Mouse (Mus musculus) limb, embryonic 13.5 days (tissue): ENCODE measurements around the gene Tmcc1. TPM values are rescaled to one million over a fixed set of nuclear protein-coding genes. Genes with fewer than 3 reads are reported as not detected.

Experiments used
- ATAC-seq: fragments of 200-750 bp; cut with Nextera tagmentation; 2 replicates; pipeline ENCODE4 v1.8.0; 2017; ENCODE audit warnings: low read depth, moderate number of reproducible peaks, moderate TSS enrichment; ENCODE audit not compliant: low FRiP score
- H3K27ac ChIP-seq: fragments of 300-500 bp; sonication (generic); 2 replicates; pipeline ENCODE4 v1.5.1; 2015; ENCODE audit warnings: inconsistent platforms, mild to moderate bottlenecking, moderate library complexity
- H3K27me3 ChIP-seq: fragments of 300-500 bp; sonication (generic); 2 replicates; pipeline ENCODE4 v1.6.1; 2015; ENCODE audit warnings: mild to moderate bottlenecking, inconsistent platforms
- H3K36me3 ChIP-seq: fragments of 300-500 bp; sonication (generic); 2 replicates; pipeline ENCODE4 v1.6.1; 2015; ENCODE audit warnings: inconsistent platforms, mild to moderate bottlenecking, moderate library complexity
- H3K4me1 ChIP-seq: fragments of 300-500 bp; sonication (generic); 2 replicates; pipeline ENCODE4 v1.6.1; 2015; ENCODE audit warnings: inconsistent platforms
- H3K4me2 ChIP-seq: fragments of 300-500 bp; sonication (generic); replicated peaks from 2 replicates; pipeline ENCODE4 v1.6.1; 2015; ENCODE audit warnings: inconsistent platforms, mild to moderate bottlenecking, moderate library complexity
- H3K4me3 ChIP-seq: fragments of 300-500 bp; sonication (generic); 2 replicates; pipeline ENCODE4 v1.5.1; 2015; ENCODE audit warnings: moderate library complexity, mild to moderate bottlenecking, inconsistent platforms
- H3K9ac ChIP-seq: fragments of 300-500 bp; sonication (generic); 2 replicates; pipeline ENCODE4 v1.6.1; 2015; ENCODE audit warnings: mild to moderate bottlenecking, inconsistent platforms
- H3K9me3 ChIP-seq: fragments of 300-500 bp; sonication (generic); 2 replicates; pipeline ENCODE4 v1.6.1; 2016; ENCODE audit warnings: inconsistent platforms
- WGBS: fragments of 180-500 bp; shearing (Covaris S2); methylation state at CpG from one replicate; pipeline ENCODE4 v1.1.7; 2015; 5-methylcytosine and 5-hydroxymethylcytosine counted together
- polyA plus RNA-seq: library from polyadenylated mRNA; unstranded; fragments of >200 nt; fragmentation: Nextera tagmentation; extraction: Ambion mirVana; gene quantifications from 2 replicates; pipeline ENCODE4 v1.2.1, GENCODE M21; 2015

The Tmcc1 gene
- polyA plus RNA-seq, 1 experiment from 2014 or later, result 18.8 TPM

DNA sequence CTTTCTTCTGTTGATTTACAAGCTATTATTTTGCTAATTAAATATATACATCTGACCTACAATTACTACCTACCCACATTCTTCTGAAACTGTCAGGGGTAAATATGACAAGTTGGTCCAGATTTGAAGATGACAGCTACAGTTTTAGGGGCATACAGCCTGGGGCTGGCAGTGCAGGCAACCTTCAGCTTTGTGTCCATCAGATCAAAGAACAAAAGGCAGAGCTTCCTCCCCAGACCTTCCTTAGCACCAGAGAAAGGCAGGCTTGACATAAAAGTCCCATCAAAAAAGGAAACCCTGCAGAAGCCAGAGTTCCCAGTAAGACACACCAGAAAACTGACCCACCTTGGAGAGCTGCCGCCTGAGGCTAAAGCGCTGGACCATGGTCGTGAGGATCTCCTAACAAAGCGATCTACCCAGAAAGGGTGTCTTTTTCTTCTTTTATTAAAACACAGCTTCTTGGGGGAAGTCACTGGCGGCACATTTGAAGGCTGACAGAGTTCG is 86.3 kb downstream of the Tmcc1 start:
- Histone ChIP-seq H3K36me3 (no peaks in the 10 kb centered on the region), H3K4me2 (peak overlapping the region; percentile 83), H3K9ac (peak overlapping the region; percentile 65), H3K9me3 (no peaks in the 10 kb centered on the region), H3K4me1 (peaks cover 13% of the 10 kb centered on the region), H3K27ac (no peak overlapping the region), H3K27me3 (no peaks in the 10 kb centered on the region), H3K4me3 (peak overlapping the region; percentile 48)
- WGBS, result 7% methylated on average over 6 of the region's 6 CpGs
- no peak for ATAC-seq

DNA sequence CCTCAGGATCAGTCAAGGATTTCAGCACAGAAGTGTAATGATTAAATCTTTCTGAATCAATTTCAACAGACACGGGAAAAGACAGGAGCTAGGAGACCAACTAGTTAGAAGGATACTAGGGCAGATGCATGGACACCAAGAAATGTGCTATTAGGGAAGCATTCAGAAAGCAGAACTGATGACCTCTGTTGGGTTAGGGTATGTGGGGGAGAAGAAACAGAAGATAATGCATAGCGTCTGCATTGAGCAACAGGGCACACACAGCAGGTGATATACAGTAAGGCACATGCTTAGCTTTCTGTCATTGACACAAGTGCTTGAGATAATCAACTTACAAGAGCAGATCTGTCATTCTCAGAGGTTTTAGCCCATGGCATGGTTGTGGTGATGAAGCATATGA is 95.7 kb downstream of the Tmcc1 start:
- no peak for ATAC-seq
- Histone ChIP-seq H3K36me3 (peaks cover 10% of the 10 kb centered on the region; the same call in 1 of the 2 replicates), H3K9me3 (no peaks in the 10 kb centered on the region), H3K4me1 (no peaks in the 10 kb centered on the region), H3K27me3 (no peaks in the 10 kb centered on the region), H3K27ac (no peak overlapping the region), H3K4me2 (no peak overlapping the region), H3K9ac (no peak overlapping the region), H3K4me3 (no peak overlapping the region)
- 93% methylated on average over 2 of the region's 2 CpGs for WGBS

DNA sequence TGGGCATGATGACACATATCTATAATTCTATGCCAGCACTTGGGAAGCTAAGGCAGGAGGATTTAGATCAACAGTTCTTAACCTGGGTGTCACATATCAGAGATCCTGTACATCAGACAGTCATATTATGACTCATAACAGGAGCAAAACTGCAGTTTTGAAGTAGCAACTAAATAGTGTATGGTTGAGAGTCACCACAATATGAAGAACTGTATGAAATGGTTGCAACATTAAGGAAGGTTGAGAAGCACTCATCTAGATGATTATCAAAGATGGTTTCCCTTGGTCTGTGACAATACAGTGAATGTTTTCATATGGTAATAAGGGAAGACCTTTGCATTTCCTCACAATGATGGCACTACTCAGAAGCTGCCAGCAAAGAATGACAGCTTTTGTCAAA is 103.9 kb downstream of the Tmcc1 start:
- H3K9me3 ChIP-seq, result no peaks in the 10 kb centered on the region
- no peak for ATAC-seq

DNA sequence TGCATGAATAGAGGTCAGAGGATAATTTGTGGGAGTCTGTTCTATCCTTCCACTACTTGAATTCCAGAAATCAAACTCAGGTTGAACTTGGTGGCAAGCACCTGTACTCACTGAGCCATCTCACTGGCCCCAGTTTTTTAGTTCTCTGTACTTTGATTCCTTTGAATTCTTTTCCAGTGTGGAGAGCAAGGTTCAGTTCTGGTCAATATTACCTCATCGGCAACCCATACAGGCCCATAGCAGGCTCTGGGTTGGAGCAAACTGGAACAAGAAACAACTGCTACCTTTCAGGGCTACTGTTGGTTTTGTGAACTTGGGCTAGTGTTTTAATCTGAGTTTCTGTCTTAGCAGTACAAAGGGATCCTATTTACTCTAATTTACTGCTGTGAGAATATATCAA is 107.2 kb downstream of the Tmcc1 start:
- 95% methylated on average over 1 of the region's 1 CpGs for WGBS

More for the DNA sequence above, 103.9 kb downstream of the Tmcc1 start:
- Histone ChIP-seq H3K4me2 (no peak overlapping the region), H3K4me1 (no peaks in the 10 kb centered on the region), H3K9ac (no peak overlapping the region), H3K4me3 (no peak overlapping the region), H3K27ac (no peak overlapping the region), H3K36me3 (no peaks in the 10 kb centered on the region; the same call in 1 of the 2 replicates), H3K27me3 (no peaks in the 10 kb centered on the region)

DNA sequence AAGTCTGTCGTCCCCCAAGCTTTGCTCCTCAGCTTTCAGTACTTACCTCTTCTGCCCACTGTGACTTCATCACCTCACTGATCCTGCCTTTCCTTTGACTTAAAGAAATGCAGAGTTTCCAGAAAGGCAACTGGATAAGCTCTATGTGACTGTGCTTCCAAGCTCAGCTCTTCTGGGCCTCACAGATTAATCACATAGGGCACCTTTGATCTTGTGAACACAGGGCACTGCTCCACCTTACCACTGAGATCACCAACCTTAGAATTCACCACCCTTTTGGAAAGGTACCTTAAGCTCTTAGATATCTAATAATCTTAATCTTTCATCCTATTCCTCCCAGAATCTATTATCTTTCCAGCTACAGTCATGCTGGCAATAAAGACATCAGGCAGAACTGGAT is 111.0 kb downstream of the Tmcc1 start:
- no peak overlapping the region for H3K4me2 ChIP-seq
- no peaks in the 10 kb centered on the region for H3K9me3 ChIP-seq
- no peak overlapping the region for H3K9ac ChIP-seq
- no peak overlapping the region for H3K27ac ChIP-seq
- no peak overlapping the region for H3K4me3 ChIP-seq
- no peak for ATAC-seq
- H3K36me3 ChIP-seq, result no peaks in the 10 kb centered on the region
- no peaks in the 10 kb centered on the region for H3K27me3 ChIP-seq
- WGBS, result 34% methylated on average over 1 of the region's 1 CpGs
- no peaks in the 10 kb centered on the region for H3K4me1 ChIP-seq

More for the DNA sequence above, 107.2 kb downstream of the Tmcc1 start:
- ATAC-seq, result no peak
- Histone ChIP-seq H3K9ac (no peak overlapping the region), H3K4me3 (no peak overlapping the region), H3K27ac (no peak overlapping the region), H3K27me3 (no peaks in the 10 kb centered on the region), H3K36me3 (no peaks in the 10 kb centered on the region), H3K4me2 (no peak overlapping the region), H3K9me3 (no peaks in the 10 kb centered on the region), H3K4me1 (no peaks in the 10 kb centered on the region)

DNA sequence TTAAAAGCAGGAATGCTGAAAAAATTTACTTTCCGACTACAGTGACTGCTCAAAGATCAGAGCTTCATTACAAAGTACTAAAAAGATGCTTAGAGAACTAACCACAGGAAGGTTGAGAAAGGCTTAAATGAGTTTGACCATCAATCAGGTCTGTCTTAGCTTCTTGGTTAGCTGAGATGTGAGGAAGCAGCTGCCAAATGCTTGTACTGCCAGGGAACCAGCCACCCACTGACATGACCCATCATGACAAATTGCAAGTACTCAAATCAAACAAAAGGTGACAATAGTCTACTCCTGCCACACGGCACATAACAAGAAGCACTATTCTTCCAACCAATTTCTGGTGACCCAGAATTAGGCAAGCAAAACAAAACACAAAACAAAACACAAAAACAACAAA is 111.9 kb downstream of the Tmcc1 start:
- no peak overlapping the region for H3K4me2 ChIP-seq
- no peak overlapping the region for H3K27ac ChIP-seq
- H3K9me3 ChIP-seq, result no peaks in the 10 kb centered on the region
- no peaks in the 10 kb centered on the region for H3K27me3 ChIP-seq
- 37% methylated on average over 2 of the region's 2 CpGs for WGBS
- no peak overlapping the region for H3K9ac ChIP-seq
- H3K4me1 ChIP-seq, result no peaks in the 10 kb centered on the region
- H3K36me3 ChIP-seq, result no peaks in the 10 kb centered on the region
- ATAC-seq, result no peak
- no peak overlapping the region for H3K4me3 ChIP-seq

DNA sequence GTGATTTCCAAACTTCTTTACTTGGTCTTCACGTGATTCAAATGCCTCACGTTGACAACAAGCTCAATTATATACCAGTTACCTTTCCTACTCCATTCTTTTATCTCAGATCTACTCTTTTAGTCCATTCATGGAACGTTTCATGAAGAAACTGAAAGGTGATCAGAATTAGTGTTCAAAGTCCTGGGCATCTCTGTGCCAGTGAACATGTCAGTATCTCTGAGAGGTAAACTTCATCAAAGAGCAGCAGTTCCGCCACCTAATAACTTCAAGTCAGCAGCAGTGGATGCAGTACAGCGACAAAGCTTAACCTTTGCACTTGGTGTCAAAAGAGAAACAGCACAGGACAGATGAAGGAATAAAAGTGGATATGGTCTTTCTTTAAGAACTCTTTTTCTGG is 112.5 kb downstream of the Tmcc1 start:
- no peaks in the 10 kb centered on the region for H3K27me3 ChIP-seq
- no peaks in the 10 kb centered on the region for H3K4me1 ChIP-seq
- H3K9me3 ChIP-seq, result no peaks in the 10 kb centered on the region
- WGBS, result 50% methylated on average over 5 of the region's 5 CpGs
- H3K27ac ChIP-seq, result no peak overlapping the region
- no peak overlapping the region for H3K4me2 ChIP-seq
- H3K4me3 ChIP-seq, result no peak overlapping the region
- no peak for ATAC-seq
- H3K36me3 ChIP-seq, result no peaks in the 10 kb centered on the region
- no peak overlapping the region for H3K9ac ChIP-seq

DNA sequence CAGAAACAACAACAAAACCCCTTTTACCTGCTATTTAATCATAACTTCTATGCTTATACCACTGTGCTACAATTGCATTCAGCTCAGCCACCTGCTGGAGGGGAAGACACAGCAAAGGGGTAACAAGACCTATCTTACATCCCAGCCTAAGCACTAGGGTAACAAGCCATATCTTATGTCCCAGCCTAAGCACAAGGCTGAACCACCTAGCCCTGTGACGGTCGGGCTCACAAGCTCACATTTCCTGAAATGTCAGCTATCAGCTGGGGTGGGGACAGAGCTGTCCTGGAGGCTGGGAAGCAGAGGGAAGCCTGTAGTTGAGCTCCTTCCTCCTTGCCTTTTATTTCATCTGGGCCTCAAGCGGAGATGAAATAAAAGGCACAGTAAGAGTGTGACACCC is 115.7 kb downstream of the Tmcc1 start:
- Histone ChIP-seq H3K9me3 (no peaks in the 10 kb centered on the region), H3K27me3 (no peaks in the 10 kb centered on the region), H3K27ac (no peak overlapping the region), H3K36me3 (no peaks in the 10 kb centered on the region), H3K4me3 (no peak overlapping the region), H3K4me1 (no peaks in the 10 kb centered on the region), H3K9ac (no peak overlapping the region), H3K4me2 (no peak overlapping the region)
- no peak for ATAC-seq
- 61% methylated on average over 3 of the region's 3 CpGs for WGBS

DNA sequence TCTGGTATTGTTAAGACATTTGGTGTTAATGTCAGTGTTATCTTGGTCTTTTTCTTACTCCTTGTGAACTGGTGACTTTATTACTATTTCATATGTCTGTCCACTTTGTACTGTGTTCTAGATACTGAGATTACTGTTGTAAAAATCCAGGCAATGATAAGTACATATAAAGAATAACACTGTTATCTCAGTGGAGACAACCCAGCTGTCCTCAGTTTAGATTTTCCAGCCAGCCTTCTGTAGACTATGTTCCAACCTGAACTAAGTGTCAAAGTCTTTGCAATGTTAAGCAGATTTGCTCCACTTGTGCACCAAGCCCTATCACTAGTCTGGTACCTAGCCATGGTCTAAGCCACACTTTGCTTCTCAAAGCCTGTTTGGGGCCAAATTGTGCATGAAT is 118.4 kb downstream of the Tmcc1 start:
- H3K27me3 ChIP-seq, result no peaks in the 10 kb centered on the region
- no peak overlapping the region for H3K9ac ChIP-seq
- H3K4me3 ChIP-seq, result no peak overlapping the region
- H3K27ac ChIP-seq, result no peak overlapping the region
- no peaks in the 10 kb centered on the region for H3K36me3 ChIP-seq
- no peaks in the 10 kb centered on the region for H3K9me3 ChIP-seq
- H3K4me2 ChIP-seq, result no peak overlapping the region
- H3K4me1 ChIP-seq, result no peaks in the 10 kb centered on the region
- no peak for ATAC-seq

DNA sequence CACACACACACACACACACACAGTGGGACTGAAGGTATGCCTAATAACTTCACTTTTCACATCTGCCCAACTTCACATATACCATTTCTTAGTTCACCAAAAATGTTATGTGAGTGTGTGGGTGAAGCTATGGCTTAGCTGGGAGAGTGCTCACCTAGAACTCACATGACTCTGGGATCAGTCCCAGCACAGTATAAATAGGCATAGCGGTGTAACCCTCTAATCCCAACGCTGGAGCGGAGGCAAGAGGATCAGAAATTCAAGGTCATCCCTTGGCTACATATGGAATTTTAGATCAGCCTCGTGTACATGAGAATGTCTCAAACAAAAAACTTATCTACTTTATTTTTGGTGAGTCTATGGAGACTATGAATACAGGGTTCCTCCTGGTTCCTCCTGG is 119.7 kb downstream of the Tmcc1 start:
- Histone ChIP-seq H3K4me3 (no peak overlapping the region), H3K27me3 (no peaks in the 10 kb centered on the region), H3K4me1 (no peaks in the 10 kb centered on the region), H3K27ac (no peak overlapping the region), H3K4me2 (no peak overlapping the region), H3K9ac (no peak overlapping the region), H3K9me3 (no peaks in the 10 kb centered on the region), H3K36me3 (no peaks in the 10 kb centered on the region)
- ATAC-seq, result no peak
- WGBS, result 93% methylated on average over 4 of the region's 4 CpGs

DNA sequence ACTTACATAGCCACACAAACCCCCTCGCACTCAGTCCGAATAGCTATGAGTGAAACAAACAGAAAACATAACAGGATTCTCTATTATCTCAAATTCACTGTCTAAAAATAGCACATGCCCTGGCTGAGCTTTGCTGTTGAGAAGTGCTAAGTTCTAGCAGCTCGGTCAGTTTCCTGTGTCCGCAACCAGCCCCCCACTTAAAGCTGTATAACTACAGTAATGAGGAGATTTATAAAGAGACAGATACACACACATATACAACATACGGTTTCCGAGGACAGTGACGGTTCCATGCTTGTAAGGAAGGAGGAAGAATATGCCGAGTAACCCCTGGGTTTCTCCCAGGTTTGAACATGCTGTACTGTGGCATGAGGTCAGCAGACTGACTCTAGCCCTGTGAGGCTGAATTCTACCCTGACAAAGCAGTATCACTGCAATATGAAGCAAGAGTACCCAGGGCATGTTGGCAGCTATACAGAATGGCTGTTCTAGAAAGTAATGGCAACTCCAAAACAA is 120.5 kb downstream of the Tmcc1 start:
- H3K27me3 ChIP-seq, result no peaks in the 10 kb centered on the region

DNA sequence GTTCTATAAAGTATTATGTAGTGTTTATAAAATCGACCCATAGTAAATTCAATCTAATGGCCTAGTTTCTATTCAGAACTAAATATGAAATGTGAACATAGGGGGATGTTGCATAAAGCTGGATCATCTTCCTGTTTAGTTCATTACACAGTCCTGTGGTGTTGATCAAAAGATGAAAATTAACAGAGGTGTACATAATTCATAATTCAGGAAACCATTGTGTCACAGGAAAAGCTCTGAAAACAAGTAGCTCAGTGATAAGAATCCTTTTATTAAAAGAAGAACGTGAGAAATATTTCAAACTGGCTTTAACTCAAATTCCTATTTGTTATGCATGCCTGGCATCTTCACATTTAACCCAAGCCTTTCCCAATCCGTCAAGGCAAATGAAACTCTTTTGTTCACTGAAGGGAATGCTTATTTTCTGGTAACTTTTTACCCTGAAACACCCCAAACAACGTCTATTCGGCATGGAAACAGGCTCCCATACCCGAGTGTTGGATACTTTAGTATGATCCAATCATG is 121.0 kb downstream of the Tmcc1 start:
- Histone ChIP-seq H3K4me1 (no peaks in the 10 kb centered on the region), H3K27ac (no peak overlapping the region), H3K4me3 (no peak overlapping the region), H3K9me3 (no peaks in the 10 kb centered on the region), H3K27me3 (no peaks in the 10 kb centered on the region), H3K9ac (no peak overlapping the region), H3K36me3 (no peaks in the 10 kb centered on the region), H3K4me2 (no peak overlapping the region)
- WGBS, result 77% methylated on average over 6 of the region's 6 CpGs
- no peak for ATAC-seq

More for the DNA sequence above, 120.5 kb downstream of the Tmcc1 start:
- 79% methylated on average over 8 of the region's 8 CpGs for WGBS
- Histone ChIP-seq H3K4me3 (no peak overlapping the region), H3K4me2 (no peak overlapping the region), H3K27ac (no peak overlapping the region), H3K4me1 (no peaks in the 10 kb centered on the region), H3K36me3 (no peaks in the 10 kb centered on the region), H3K9me3 (no peaks in the 10 kb centered on the region), H3K9ac (no peak overlapping the region)
- no peak for ATAC-seq

DNA sequence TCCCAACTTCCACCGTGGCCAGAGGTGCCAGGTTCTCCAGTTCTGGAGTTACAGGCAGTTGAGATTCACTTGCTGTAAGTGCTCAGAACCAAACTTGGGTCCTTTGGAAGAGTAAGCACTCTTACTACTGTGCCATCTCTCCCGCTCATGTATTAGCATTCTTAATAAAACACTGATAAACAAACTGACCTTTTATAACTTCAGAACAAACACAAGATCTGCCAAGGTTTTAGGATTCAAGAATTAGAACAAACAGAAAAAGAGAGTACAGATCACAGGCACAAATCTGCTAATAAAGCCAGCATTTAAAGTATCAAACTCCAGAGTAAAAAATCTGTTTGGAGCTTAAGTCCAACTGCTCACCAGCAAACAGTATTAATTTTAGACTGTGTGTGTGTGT is 121.5 kb downstream of the Tmcc1 start:
- H3K9me3 ChIP-seq, result no peaks in the 10 kb centered on the region
- WGBS, result 89% methylated on average over 2 of the region's 2 CpGs

More for the DNA sequence above, 121.5 kb downstream of the Tmcc1 start:
- Histone ChIP-seq H3K4me1 (no peaks in the 10 kb centered on the region), H3K9ac (no peak overlapping the region), H3K4me2 (no peak overlapping the region), H3K36me3 (no peaks in the 10 kb centered on the region), H3K27me3 (no peaks in the 10 kb centered on the region), H3K4me3 (no peak overlapping the region), H3K27ac (no peak overlapping the region)
- ATAC-seq, result no peak
